Mouse (Mus musculus): ENCODE measurements around the gene Wsb1.
"Not testable (repeated sequence)": the region's sequence is repeated elsewhere in the genome, so short reads cannot be mapped to it uniquely, and the experiment has no call there.

Gene Wsb1

GRCm38 (mm10) chr11:79267171-79267570 lies 12.7 kb upstream of the Wsb1 start:
- no peak for DNase-seq (ENCODE audit: low read depth, low spot score)

GRCm38 (mm10) chr11:79264376-79264775 lies 9.9 kb upstream of the Wsb1 start:
- no peak for DNase-seq (ENCODE audit: low read depth, low spot score)

- not testable (repeated sequence) for DNase-seq (ENCODE audit: low read depth, low spot score)
These were observed 5.7 kb upstream of the Wsb1 start for GRCm38 (mm10) chr11:79260126-79260525.

- no peak for DNase-seq (ENCODE audit: low read depth, low spot score)
These were observed 4.3 kb upstream of the Wsb1 start for GRCm38 (mm10) chr11:79258738-79259137.

- no peak for DNase-seq (ENCODE audit: low read depth, low spot score)
These were observed 705 bp downstream of the Wsb1 start for GRCm38 (mm10) chr11:79253542-79254390.

GRCm38 (mm10) chr11:79252881-79253541 lies 1.5 kb downstream of the Wsb1 start:
- DNase-seq (ENCODE audit: low read depth, low spot score) = no peak

DNA sequence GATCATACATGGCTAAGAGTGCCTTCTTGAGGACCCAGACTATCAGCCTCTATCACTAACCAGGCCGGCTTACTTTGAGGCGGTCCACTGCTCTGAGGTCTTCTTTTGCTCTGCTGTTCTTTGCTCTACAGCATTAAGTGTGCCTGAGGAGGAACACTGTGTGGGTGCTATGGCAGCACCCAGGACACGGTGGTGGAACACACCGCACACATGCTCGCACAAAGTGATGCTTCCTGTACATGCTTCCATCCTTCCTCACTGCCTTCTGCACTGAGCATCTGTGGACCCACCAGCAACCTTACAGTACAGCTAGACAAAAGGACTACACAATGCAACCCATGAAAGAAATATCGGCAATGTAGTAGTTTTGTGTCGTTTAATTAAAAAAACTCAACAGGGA lies 15.4 kb downstream of the Wsb1 start:
- DNase-seq (ENCODE audit: low read depth, low spot score) = no peak

DNA sequence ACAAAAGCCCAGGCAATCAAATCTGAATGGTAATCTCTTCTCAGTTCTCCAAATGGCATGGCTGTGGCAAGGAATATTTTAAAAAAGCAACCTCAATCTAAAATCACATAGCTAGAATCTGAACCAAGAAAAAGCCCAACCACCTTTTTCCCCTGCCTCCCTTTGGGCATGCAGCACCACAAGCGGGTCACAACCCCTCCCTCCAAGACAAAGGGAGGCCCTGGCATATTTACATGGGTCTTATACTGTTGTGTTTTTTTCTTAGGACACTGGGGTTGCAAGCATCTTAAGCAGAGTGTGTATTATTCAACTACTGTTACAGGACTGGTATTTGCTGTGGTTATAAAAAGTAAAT lies 16.1 kb downstream of the Wsb1 start:
- no peak for DNase-seq (ENCODE audit: low read depth, low spot score)

GRCm38 (mm10) chr11:79237644-79238397 lies 16.6 kb downstream of the Wsb1 start:
- DNase-seq (ENCODE audit: low read depth, low spot score) = no peak

- no peak for DNase-seq (ENCODE audit: low read depth, low spot score)
These were observed 24.3 kb downstream of the Wsb1 start for GRCm38 (mm10) chr11:79230251-79230570.

- DNase-seq (ENCODE audit: low read depth, low spot score) = no peak
These were observed 24.8 kb downstream of the Wsb1 start for GRCm38 (mm10) chr11:79229561-79230250.

- DNase-seq (ENCODE audit: low read depth, low spot score) = no peak
These were observed 25.4 kb downstream of the Wsb1 start for GRCm38 (mm10) chr11:79229057-79229504.

DNA sequence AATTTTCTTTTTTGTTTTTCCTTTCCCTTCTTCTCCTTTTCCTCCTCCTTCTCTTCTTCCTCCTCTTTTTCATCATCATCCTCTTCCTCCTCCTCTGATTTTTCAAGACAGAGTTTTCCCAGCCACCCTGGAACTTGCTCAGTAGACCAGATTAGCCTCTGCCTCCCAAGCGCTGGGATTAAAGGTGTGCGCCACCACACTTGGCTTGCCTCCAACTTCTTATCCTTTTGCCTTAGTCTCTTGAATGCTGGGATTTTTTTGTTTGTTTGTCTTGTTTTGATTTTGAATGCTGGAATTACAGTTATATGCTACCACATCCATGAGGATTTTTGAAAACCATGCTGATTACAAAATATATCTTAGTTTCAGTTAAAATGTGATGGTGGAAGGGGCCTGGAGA lies 26.4 kb downstream of the Wsb1 start:
- no peak for DNase-seq (ENCODE audit: low read depth, low spot score)

- DNase-seq (ENCODE audit: low read depth, low spot score) = no peak
These were observed 28.9 kb downstream of the Wsb1 start for GRCm38 (mm10) chr11:79225371-79226155.

- DNase-seq (ENCODE audit: low read depth, low spot score) = peak; percentile 79
These were observed 29.8 kb downstream of the Wsb1 start for GRCm38 (mm10) chr11:79224562-79225280.

- DNase-seq (ENCODE audit: low read depth, low spot score) = no peak
These were observed 31.1 kb downstream of the Wsb1 start for GRCm38 (mm10) chr11:79223420-79223819.

DNA sequence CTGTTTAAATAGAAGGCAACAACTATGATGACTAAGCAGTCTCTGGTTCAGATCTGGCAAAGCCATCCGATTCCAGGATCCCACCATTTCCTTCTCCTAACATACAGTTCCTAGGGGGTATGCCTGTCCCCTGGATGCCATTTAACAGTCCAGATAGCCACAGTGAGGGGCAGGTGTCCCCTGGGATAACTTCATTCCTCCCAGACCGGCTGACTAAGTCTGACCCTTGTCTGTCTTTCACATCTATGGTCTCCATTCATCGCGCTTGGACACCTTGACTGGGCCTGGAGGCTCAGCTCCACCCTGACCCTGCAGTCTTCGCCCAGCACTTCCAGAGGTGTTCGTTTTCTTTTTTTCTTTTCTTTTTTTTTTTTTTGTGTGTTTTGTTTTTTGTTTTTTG lies 31.8 kb downstream of the Wsb1 start:
- no peak for DNase-seq (ENCODE audit: low read depth, low spot score)

DNA sequence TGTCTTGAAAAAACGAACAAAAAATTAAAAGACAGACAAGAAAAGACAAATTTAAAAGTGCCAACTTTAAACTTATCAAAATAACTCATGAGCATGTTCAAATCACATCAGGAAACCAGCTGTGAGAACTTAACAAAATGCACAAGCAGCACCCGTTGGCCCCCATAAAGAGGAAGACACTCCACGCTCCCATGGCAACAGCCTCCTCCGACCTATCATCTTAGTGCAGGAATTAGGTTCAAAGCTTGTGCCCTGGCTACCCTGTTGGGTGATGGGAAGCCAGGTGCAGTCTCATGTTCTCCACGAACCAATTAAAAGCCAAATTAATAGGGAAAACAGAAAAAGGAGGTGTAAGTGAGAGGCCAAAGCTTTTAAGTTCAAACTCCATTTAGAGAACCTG lies 32.8 kb downstream of the Wsb1 start:
- no peak for DNase-seq (ENCODE audit: low read depth, low spot score)

- no peak for DNase-seq (ENCODE audit: low read depth, low spot score)
These were observed 35.4 kb downstream of the Wsb1 start for GRCm38 (mm10) chr11:79218936-79219626.

- DNase-seq (ENCODE audit: low read depth, low spot score) = no peak
These were observed 36.4 kb downstream of the Wsb1 start for GRCm38 (mm10) chr11:79218061-79218460.
